Mouse (Mus musculus) olfactory bulb, adult 2 months (tissue): ENCODE measurements around the gene Itpr2.

Experiments
- CTCF ChIP-seq: fragments of 200-500 bp; IDR thresholded peaks from 2 replicates; pipeline ENCODE4 v1.5.1; 2012; ENCODE audit warnings: low read depth, mild to moderate bottlenecking, low read length, moderate library complexity; ENCODE audit not compliant: insufficient read depth
- POLR2A ChIP-seq: fragments of 200-500 bp; IDR thresholded peaks from 2 replicates; pipeline ENCODE4 v1.6.1; 2012; ENCODE audit warnings: mild to moderate bottlenecking, low read depth, low read length, moderate library complexity; ENCODE audit not compliant: insufficient read depth

GRCm38 (mm10) chr6:146414094-146414493 lies 87.9 kb downstream of the Itpr2 start:
- TF ChIP-seq CTCF (no peak), POLR2A (no peak)
